Mouse (Mus musculus): ENCODE measurements around the gene Scarf1. TPM values are rescaled to one million over a fixed set of nuclear protein-coding genes. Genes with fewer than 3 reads are reported as not detected.

Gene Scarf1
- polyA plus RNA-seq, 2 experiments, result 1.1 to 2.4 TPM

- H3K27ac ChIP-seq, result no peak overlapping the region
- ATAC-seq (ENCODE audit: insufficient read depth), result no peak
- TF ChIP-seq CTCF (IDR thresholded peaks at IDR 0.05; ENCODE audit: low read depth), result no peak
- peaks cover 5 to 18% of the 10 kb centered on the region in 2 experiments for H3K4me1 ChIP-seq (replicated peaks; ENCODE audit: control insufficient read depth in 2 of 2, insufficient read depth in 2 of 2, low read length in 1 of 2)
- no peaks in the 10 kb centered on the region for H3K36me3 ChIP-seq (replicated peaks; ENCODE audit: control insufficient read depth, insufficient read depth, low read depth)
- no peak overlapping the region for H3K9ac ChIP-seq (replicated peaks)
- 40% methylated on average over 4 of the region's 4 CpGs for WGBS (ENCODE audit: insufficient replicate concordance)
- peak overlapping the region; percentile 97; the same call in 1 of the 2 replicates for H3K4me2 ChIP-seq (ENCODE audit: low read depth)
- peaks cover 2% of the 10 kb centered on the region; the same call in 1 of the 2 replicates for H3K27me3 ChIP-seq (ENCODE audit: control insufficient read depth, insufficient read depth, low read length)
- H3K4me3 ChIP-seq (ENCODE audit: insufficient read depth in 1 of 2, low read depth in 2 of 2, low read length in 2 of 2), result no peak overlapping the region
- no peaks in the 10 kb centered on the region for H3K9me3 ChIP-seq (ENCODE audit: control insufficient read depth, low read length)
- no peak for DNase-seq (ENCODE audit: low read depth in 3 of 3, low spot score in 3 of 3)
Observed at GRCm38 (mm10) chr11:75534286-75535033, 21.1 kb downstream of the Scarf1 start.

GRCm38 (mm10) chr11:75535106-75535795 is 21.9 kb downstream of the Scarf1 start:
- Histone ChIP-seq H3K9ac (replicated peaks) (no peak overlapping the region), H3K4me1 (replicated peaks; ENCODE audit: control insufficient read depth in 2 of 2, insufficient read depth in 2 of 2, low read length in 1 of 2) (peaks cover 5 to 18% of the 10 kb centered on the region in 2 experiments), H3K4me3 (ENCODE audit: insufficient read depth in 1 of 2, low read depth in 2 of 2, low read length in 2 of 2) (no peak overlapping the region), H3K9me3 (ENCODE audit: control insufficient read depth, low read length) (no peaks in the 10 kb centered on the region), H3K36me3 (replicated peaks; ENCODE audit: control insufficient read depth, insufficient read depth, low read depth) (no peaks in the 10 kb centered on the region), H3K27me3 (ENCODE audit: control insufficient read depth, insufficient read depth, low read length) (peaks cover 2% of the 10 kb centered on the region; the same call in 1 of the 2 replicates), H3K27ac (no peak overlapping the region), H3K4me2 (ENCODE audit: low read depth) (no peak overlapping the region)
- WGBS (ENCODE audit: insufficient replicate concordance), result 34% methylated on average over 13 of the region's 13 CpGs
- DNase-seq (ENCODE audit: low read depth in 3 of 3, low spot score in 3 of 3) (peak; percentile 43 to 58 (median 53)), ATAC-seq (ENCODE audit: insufficient read depth) (no peak)
- TF ChIP-seq CTCF (IDR thresholded peaks at IDR 0.05; ENCODE audit: low read depth) (no peak), EP300 (IDR thresholded peaks at IDR 0.05; ENCODE audit: low read depth) (no peak)

- DNase-seq (ENCODE audit: low read depth in 3 of 3, low spot score in 3 of 3), result no peak
- no peak overlapping the region for H3K9ac ChIP-seq (replicated peaks)
- H3K4me3 ChIP-seq (ENCODE audit: insufficient read depth in 1 of 2, low read depth in 2 of 2, low read length in 2 of 2), result no peak overlapping the region
- no peak overlapping the region for H3K4me2 ChIP-seq (ENCODE audit: low read depth)
- no peaks in the 10 kb centered on the region for H3K9me3 ChIP-seq (ENCODE audit: control insufficient read depth, low read length)
- TF ChIP-seq EP300 (IDR thresholded peaks at IDR 0.05; ENCODE audit: low read depth), result no peak
- no peak for TF ChIP-seq CTCF (IDR thresholded peaks at IDR 0.05; ENCODE audit: low read depth)
- peaks cover 7 to 27% of the 10 kb centered on the region in 2 experiments for H3K4me1 ChIP-seq (replicated peaks; ENCODE audit: control insufficient read depth in 2 of 2, insufficient read depth in 2 of 2, low read length in 1 of 2)
- ATAC-seq (ENCODE audit: insufficient read depth), result no peak
- no peaks in the 10 kb centered on the region for H3K36me3 ChIP-seq (replicated peaks; ENCODE audit: control insufficient read depth, insufficient read depth, low read depth)
- H3K27me3 ChIP-seq (ENCODE audit: control insufficient read depth, insufficient read depth, low read length), result peaks cover 2% of the 10 kb centered on the region; the same call in 1 of the 2 replicates
- WGBS (ENCODE audit: insufficient replicate concordance), result 78% methylated on average over 12 of the region's 12 CpGs
- no peak overlapping the region for H3K27ac ChIP-seq
Observed at GRCm38 (mm10) chr11:75536255-75537024, 23.1 kb downstream of the Scarf1 start.

GRCm38 (mm10) chr11:75537025-75537414 is 23.7 kb downstream of the Scarf1 start:
- no peak overlapping the region for H3K9ac ChIP-seq (replicated peaks)
- H3K27ac ChIP-seq, result no peak overlapping the region
- H3K4me3 ChIP-seq (ENCODE audit: insufficient read depth in 1 of 2, low read depth in 2 of 2, low read length in 2 of 2), result no peak overlapping the region
- no peaks in the 10 kb centered on the region for H3K9me3 ChIP-seq (ENCODE audit: control insufficient read depth, low read length)
- no peaks in the 10 kb centered on the region for H3K36me3 ChIP-seq (replicated peaks; ENCODE audit: control insufficient read depth, insufficient read depth, low read depth)
- ATAC-seq (ENCODE audit: insufficient read depth), result no peak
- DNase-seq (ENCODE audit: low read depth in 3 of 3, low spot score in 3 of 3), result no peak
- peaks cover 2% of the 10 kb centered on the region; the same call in 1 of the 2 replicates for H3K27me3 ChIP-seq (ENCODE audit: control insufficient read depth, insufficient read depth, low read length)
- no peak overlapping the region for H3K4me2 ChIP-seq (ENCODE audit: low read depth)
- H3K4me1 ChIP-seq (replicated peaks; ENCODE audit: control insufficient read depth in 2 of 2, insufficient read depth in 2 of 2, low read length in 1 of 2), result peaks cover 7 to 29% of the 10 kb centered on the region in 2 experiments
- no peak for TF ChIP-seq CTCF (IDR thresholded peaks at IDR 0.05; ENCODE audit: low read depth)
- TF ChIP-seq EP300 (IDR thresholded peaks at IDR 0.05; ENCODE audit: low read depth), result no peak
- 77% methylated on average over 8 of the region's 8 CpGs for WGBS (ENCODE audit: insufficient replicate concordance)

Data from liver, embryonic 14.5 days (tissue).